22 mouse cellular contexts compared by ENCODE assay signal in the genomic region with DNA sequence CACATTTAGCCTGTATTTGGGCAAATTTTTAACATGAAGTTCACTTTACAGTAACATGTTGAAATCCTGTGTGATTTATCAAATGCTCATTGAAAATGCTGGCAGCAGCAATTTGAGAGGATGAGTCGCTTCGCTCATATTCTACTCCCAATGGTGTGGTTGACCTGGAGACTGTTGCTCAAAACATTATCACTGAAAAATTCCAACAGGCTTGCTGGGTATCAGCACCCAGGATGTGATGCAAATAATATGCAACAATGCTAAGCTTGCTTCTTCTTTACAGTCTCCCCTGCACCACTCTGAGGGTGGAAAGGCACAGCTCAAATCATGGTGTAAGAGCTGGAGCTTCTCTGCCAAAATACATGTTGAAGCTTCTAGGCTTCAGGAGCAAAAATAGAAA.
A peak's percentile ranks its signal among the peaks of the same experiment; 100 is the strongest.
DNase-seq lines count a peak whose midpoint lies in the region; TF ChIP-seq lines count a peak whose summit lies in the region.
"Had no signal": no experiment of that assay in that cellular context is flagged by ENCODE, and none has a peak within 500 bp of the region (broad histone marks: within the 10 kb centered on the region; RNA-seq: fewer than 3 reads in every experiment).

No protein-coding gene starts in this region.

- TF ChIP-seq CTCF in embryonic fibroblast, embryonic 13.5 days (IDR thresholded peaks at IDR 0.05; ENCODE audit: borderline replicate concordance, insufficient read depth, low read length): no peak

- peaks cover 3% of the 10 kb centered on the region; the same call in 1 of the 2 replicates for H3K4me1 ChIP-seq in embryonic fibroblast, embryonic 13.5 days (ENCODE audit: control insufficient read depth, insufficient read depth, low read length)
- H3K4me1 ChIP-seq: embryonic facial prominence, embryonic 13.5 days; embryonic facial prominence, embryonic 15.5 days; forebrain, embryonic 13.5 days; forebrain, embryonic 15.5 days had no signal

- peak; percentile 81 for DNase-seq in 3T3-L1 (ENCODE audit: low read depth, low spot score)
- DNase-seq in Muller cell, postnatal 12 days (ENCODE audit: inconsistent ontology term): peak; percentile 37
- DNase-seq in layer of hippocampus, postnatal 14 days (ENCODE audit: low spot score in 2 of 2): no peak
- DNase-seq in yolk sac, embryonic 10.5 days (ENCODE audit: low spot score): no peak
- no peak for DNase-seq in layer of hippocampus, postnatal 25 days (ENCODE audit: extremely low spot score in 1 of 2, low spot score in 1 of 2)
- DNase-seq: adrenal gland, adult 2 months; adrenal gland, postnatal 10 days; adrenal gland, postnatal 25 days; B cell, adult 2 months; cerebellum, adult 11 months; cerebellum, adult 18-20 months; cerebellum, adult 8-10 months; cerebellum, adult 9-11 months; cerebellum, postnatal 14 days; cerebellum, postnatal 36 days; embryo, embryonic 11 days; forebrain, postnatal 0 days had no signal

- peak overlapping the region; percentile 26; the same call in 1 of the 2 replicates for H3K27ac ChIP-seq in embryonic fibroblast, embryonic 13.5 days (ENCODE audit: insufficient read depth, low read length)
- H3K27ac ChIP-seq: embryonic facial prominence, embryonic 13.5 days; embryonic facial prominence, embryonic 15.5 days; forebrain, embryonic 13.5 days; forebrain, embryonic 15.5 days had no signal

- no peak for TF ChIP-seq POLR2A in embryonic fibroblast, embryonic 13.5 days (IDR thresholded peaks at IDR 0.05; ENCODE audit: low read depth, low read length)

- no peak overlapping the region for H3K4me3 ChIP-seq in embryonic fibroblast, embryonic 13.5 days (ENCODE audit: insufficient read depth, low read length)
- H3K4me3 ChIP-seq: embryonic facial prominence, embryonic 13.5 days; embryonic facial prominence, embryonic 15.5 days; forebrain, embryonic 13.5 days; forebrain, embryonic 15.5 days had no signal

Comparison
In these comparisons a context has a peak if more than half of its experiments do, and no peak if none do; other contexts are left out.
1. DNase-seq: peak in 3T3-L1 (single experiment) and Muller cell, postnatal 12 days (single experiment); none in layer of hippocampus, postnatal 14 days (0 of 2), yolk sac, embryonic 10.5 days (single experiment) and layer of hippocampus, postnatal 25 days (0 of 2).